Mouse (Mus musculus): ENCODE measurements around the gene Nek8. TPM values are rescaled to one million over a fixed set of nuclear protein-coding genes. Genes with fewer than 3 reads are reported as not detected.
"Not testable (repeated sequence)": the region's sequence is repeated elsewhere in the genome, so short reads cannot be mapped to it uniquely, and the experiment has no call there.

Nek8 gene
- polyA plus RNA-seq, 1 experiment from 2014 or later = 18.3 TPM

GRCm38 (mm10) chr11:78135314-78135713 lies 41.2 kb downstream of the Nek8 start:
- H3K27ac ChIP-seq; H3K36me3 ChIP-seq; H3K9ac ChIP-seq (replicated peaks); ATAC-seq (ENCODE audit: insufficient number of reproducible peaks, insufficient read depth, low FRiP score, low TSS enrichment, low read depth); H3K4me3 ChIP-seq (replicated peaks); H3K9me3 ChIP-seq; H3K4me1 ChIP-seq (replicated peaks); H3K4me2 ChIP-seq; H3K27me3 ChIP-seq: not testable (repeated sequence)
- WGBS = 91% methylated on average over 7 of the region's 7 CpGs

GRCm38 (mm10) chr11:78134344-78134743 lies 42.1 kb downstream of the Nek8 start:
- Histone ChIP-seq H3K27ac (no peak overlapping the region), H3K4me1 (replicated peaks) (no peaks in the 10 kb centered on the region), H3K4me2 (no peak overlapping the region), H3K27me3 (no peaks in the 10 kb centered on the region), H3K36me3 (0 out of 2 replicates have a peak, but pooled peaks cover 6% of the 10 kb centered on the region), H3K4me3 (replicated peaks) (no peak overlapping the region), H3K9ac (replicated peaks) (no peak overlapping the region), H3K9me3 (no peaks in the 10 kb centered on the region)
- no peak for ATAC-seq (ENCODE audit: insufficient number of reproducible peaks, insufficient read depth, low FRiP score, low TSS enrichment, low read depth)
- 78% methylated on average over 3 of the region's 3 CpGs for WGBS

- Histone ChIP-seq H3K9ac (replicated peaks) (no peak overlapping the region), H3K9me3 (no peaks in the 10 kb centered on the region), H3K27me3 (no peaks in the 10 kb centered on the region), H3K4me1 (replicated peaks) (no peaks in the 10 kb centered on the region), H3K4me3 (replicated peaks) (no peak overlapping the region), H3K36me3 (0 out of 2 replicates have a peak, but pooled peaks cover 10% of the 10 kb centered on the region), H3K4me2 (no peak overlapping the region), H3K27ac (no peak overlapping the region)
- ATAC-seq (ENCODE audit: insufficient number of reproducible peaks, insufficient read depth, low FRiP score, low TSS enrichment, low read depth) = no peak
- 80% methylated on average over 6 of the region's 6 CpGs for WGBS
These were observed 42.6 kb downstream of the Nek8 start for GRCm38 (mm10) chr11:78133915-78134314.

GRCm38 (mm10) chr11:78129458-78129857 lies 47.0 kb downstream of the Nek8 start:
- 72% methylated on average over 8 of the region's 8 CpGs for WGBS
- no peak overlapping the region for H3K9ac ChIP-seq (replicated peaks)
- no peak overlapping the region for H3K4me3 ChIP-seq (replicated peaks)
- no peaks in the 10 kb centered on the region for H3K9me3 ChIP-seq
- 0 out of 2 replicates have a peak, but pooled peaks cover 10% of the 10 kb centered on the region for H3K36me3 ChIP-seq
- H3K4me1 ChIP-seq (replicated peaks) = peaks cover 12% of the 10 kb centered on the region
- no peak overlapping the region for H3K27ac ChIP-seq
- no peak overlapping the region for H3K4me2 ChIP-seq
- ATAC-seq (ENCODE audit: insufficient number of reproducible peaks, insufficient read depth, low FRiP score, low TSS enrichment, low read depth) = no peak
- H3K27me3 ChIP-seq = no peaks in the 10 kb centered on the region

- Histone ChIP-seq H3K9ac (replicated peaks) (no peak overlapping the region), H3K27ac (0 out of 2 replicates have a peak overlapping the region, but pooled peaks have one; percentile 12), H3K4me3 (replicated peaks) (no peak overlapping the region), H3K36me3 (0 out of 2 replicates have a peak, but pooled peaks cover 7% of the 10 kb centered on the region), H3K9me3 (no peaks in the 10 kb centered on the region), H3K27me3 (no peaks in the 10 kb centered on the region), H3K4me2 (no peak overlapping the region), H3K4me1 (replicated peaks) (peaks cover 12% of the 10 kb centered on the region)
- no peak for ATAC-seq (ENCODE audit: insufficient number of reproducible peaks, insufficient read depth, low FRiP score, low TSS enrichment, low read depth)
- WGBS = 77% methylated on average over 4 of the region's 4 CpGs
These were observed 49.7 kb downstream of the Nek8 start for GRCm38 (mm10) chr11:78126739-78127138.

GRCm38 (mm10) chr11:78125691-78126090 lies 50.8 kb downstream of the Nek8 start:
- no peak overlapping the region for H3K27ac ChIP-seq
- no peaks in the 10 kb centered on the region for H3K27me3 ChIP-seq
- no peak overlapping the region for H3K4me3 ChIP-seq (replicated peaks)
- 64% methylated on average over 6 of the region's 6 CpGs for WGBS
- H3K4me2 ChIP-seq = no peak overlapping the region
- H3K4me1 ChIP-seq (replicated peaks) = peaks cover 12% of the 10 kb centered on the region
- H3K9ac ChIP-seq (replicated peaks) = no peak overlapping the region
- no peak for ATAC-seq (ENCODE audit: insufficient number of reproducible peaks, insufficient read depth, low FRiP score, low TSS enrichment, low read depth)
- no peaks in the 10 kb centered on the region for H3K9me3 ChIP-seq
- H3K36me3 ChIP-seq = 0 out of 2 replicates have a peak, but pooled peaks cover 7% of the 10 kb centered on the region

GRCm38 (mm10) chr11:78123782-78124181 lies 52.7 kb downstream of the Nek8 start:
- Histone ChIP-seq H3K9ac (replicated peaks) (no peak overlapping the region), H3K27ac (no peak overlapping the region), H3K27me3 (no peaks in the 10 kb centered on the region), H3K36me3 (no peaks in the 10 kb centered on the region), H3K4me1 (replicated peaks) (peaks cover 12% of the 10 kb centered on the region), H3K4me2 (no peak overlapping the region), H3K4me3 (replicated peaks) (no peak overlapping the region), H3K9me3 (no peaks in the 10 kb centered on the region)
- no peak for ATAC-seq (ENCODE audit: insufficient number of reproducible peaks, insufficient read depth, low FRiP score, low TSS enrichment, low read depth)

GRCm38 (mm10) chr11:78122815-78123214 lies 53.7 kb downstream of the Nek8 start:
- Histone ChIP-seq H3K27ac (no peak overlapping the region), H3K4me2 (no peak overlapping the region), H3K4me3 (replicated peaks) (no peak overlapping the region), H3K9me3 (no peaks in the 10 kb centered on the region), H3K27me3 (no peaks in the 10 kb centered on the region), H3K4me1 (replicated peaks) (peaks cover 12% of the 10 kb centered on the region), H3K9ac (replicated peaks) (no peak overlapping the region), H3K36me3 (no peaks in the 10 kb centered on the region)
- 93% methylated on average over 4 of the region's 4 CpGs for WGBS
- no peak for ATAC-seq (ENCODE audit: insufficient number of reproducible peaks, insufficient read depth, low FRiP score, low TSS enrichment, low read depth)

- no peak for ATAC-seq (ENCODE audit: insufficient number of reproducible peaks, insufficient read depth, low FRiP score, low TSS enrichment, low read depth)
These were observed 55.3 kb downstream of the Nek8 start for GRCm38 (mm10) chr11:78121176-78121575.

GRCm38 (mm10) chr11:78119898-78120297 lies 56.6 kb downstream of the Nek8 start:
- ATAC-seq (ENCODE audit: insufficient number of reproducible peaks, insufficient read depth, low FRiP score, low TSS enrichment, low read depth) = no peak
- 82% methylated on average over 8 of the region's 8 CpGs for WGBS
- Histone ChIP-seq H3K36me3 (no peaks in the 10 kb centered on the region), H3K4me3 (replicated peaks) (no peak overlapping the region), H3K4me1 (replicated peaks) (peaks cover 9% of the 10 kb centered on the region; the same call in 1 of the 2 replicates), H3K27ac (no peak overlapping the region), H3K4me2 (no peak overlapping the region), H3K9me3 (no peaks in the 10 kb centered on the region), H3K9ac (replicated peaks) (no peak overlapping the region), H3K27me3 (no peaks in the 10 kb centered on the region)

More at GRCm38 (mm10) chr11:78121176-78121575, 55.3 kb downstream of the Nek8 start:
- H3K4me1 ChIP-seq (replicated peaks) = peaks cover 13% of the 10 kb centered on the region
- WGBS = 77% methylated on average over 5 of the region's 5 CpGs
- no peak overlapping the region for H3K27ac ChIP-seq
- no peaks in the 10 kb centered on the region for H3K27me3 ChIP-seq
- H3K4me3 ChIP-seq (replicated peaks) = no peak overlapping the region
- H3K9ac ChIP-seq (replicated peaks) = no peak overlapping the region
- H3K36me3 ChIP-seq = no peaks in the 10 kb centered on the region
- no peak overlapping the region for H3K4me2 ChIP-seq
- H3K9me3 ChIP-seq = no peaks in the 10 kb centered on the region

- H3K4me2 ChIP-seq = no peak overlapping the region
- H3K27me3 ChIP-seq = no peaks in the 10 kb centered on the region
- H3K9ac ChIP-seq (replicated peaks) = no peak overlapping the region
- no peak overlapping the region for H3K4me3 ChIP-seq (replicated peaks)
- H3K36me3 ChIP-seq = no peaks in the 10 kb centered on the region
- ATAC-seq (ENCODE audit: insufficient number of reproducible peaks, insufficient read depth, low FRiP score, low TSS enrichment, low read depth) = no peak
- H3K9me3 ChIP-seq = no peaks in the 10 kb centered on the region
- no peak overlapping the region for H3K27ac ChIP-seq
- H3K4me1 ChIP-seq (replicated peaks) = peaks cover 19% of the 10 kb centered on the region
These were observed 58.0 kb downstream of the Nek8 start for GRCm38 (mm10) chr11:78118467-78118866.

- no peak for ATAC-seq (ENCODE audit: insufficient number of reproducible peaks, insufficient read depth, low FRiP score, low TSS enrichment, low read depth)
- Histone ChIP-seq H3K27me3 (no peaks in the 10 kb centered on the region), H3K4me2 (peak overlapping the region; percentile 76), H3K9ac (replicated peaks) (peak overlapping the region; percentile 84), H3K4me3 (replicated peaks) (peak overlapping the region; percentile 75), H3K4me1 (replicated peaks) (peaks cover 19% of the 10 kb centered on the region), H3K36me3 (no peaks in the 10 kb centered on the region), H3K27ac (peak overlapping the region; percentile 88; the same call in 1 of the 2 replicates), H3K9me3 (no peaks in the 10 kb centered on the region)
- WGBS = 4% methylated on average over 5 of the region's 5 CpGs
These were observed 60.4 kb downstream of the Nek8 start for GRCm38 (mm10) chr11:78116146-78116410.
